Mouse (Mus musculus): ENCODE data around the gene Ror1.

Ror1 gene

DNA sequence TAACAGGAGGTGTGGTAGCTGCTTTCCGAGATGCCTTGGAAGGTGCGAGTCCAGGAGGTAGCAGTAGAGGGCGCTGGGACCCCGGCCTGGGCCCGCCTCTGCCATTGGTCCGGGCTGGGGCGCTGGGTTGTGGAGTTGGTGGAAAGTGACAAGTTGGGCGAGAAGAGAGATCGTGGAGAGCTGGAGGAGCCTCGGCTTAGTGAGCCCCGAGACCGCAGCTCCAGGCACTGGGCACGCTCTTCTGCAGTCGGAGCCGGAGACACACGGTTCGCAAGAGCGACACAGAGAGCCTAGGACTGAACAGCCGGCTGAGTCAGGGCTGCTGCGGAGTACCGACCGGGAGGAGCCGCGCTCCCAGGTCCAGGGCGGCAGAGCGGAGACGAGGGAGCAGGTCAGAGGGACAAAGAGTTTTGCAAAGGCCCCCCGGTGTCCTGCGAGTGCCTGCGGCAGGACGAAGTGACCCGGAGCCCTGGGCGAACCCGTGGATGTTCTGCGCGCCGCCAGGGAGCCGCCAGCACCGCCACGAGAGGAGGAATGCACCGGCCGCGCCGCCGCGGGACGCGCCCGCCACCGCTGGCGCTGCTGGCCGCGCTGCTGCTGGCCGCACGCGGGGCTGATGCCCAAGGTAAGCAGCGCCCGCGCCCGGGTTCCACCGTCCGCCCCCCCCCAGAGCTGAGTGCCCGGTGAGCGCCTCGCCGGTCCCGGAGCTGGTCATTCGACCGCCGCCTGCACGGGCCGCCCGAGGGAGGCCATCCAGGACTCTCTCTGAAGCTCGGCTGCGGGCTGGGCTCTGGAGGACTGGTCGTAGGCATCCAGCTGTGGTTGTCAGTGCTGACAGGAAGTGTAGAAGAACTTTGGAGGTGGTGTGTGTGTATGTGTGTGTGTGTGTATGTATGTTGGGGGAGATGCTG lies at the start of gene Ror1:
Ror1 (plus strand) TSS at position 107 of the 911 bp plus-strand sequence.
- DNase-seq, result peak; percentile 78

DNA sequence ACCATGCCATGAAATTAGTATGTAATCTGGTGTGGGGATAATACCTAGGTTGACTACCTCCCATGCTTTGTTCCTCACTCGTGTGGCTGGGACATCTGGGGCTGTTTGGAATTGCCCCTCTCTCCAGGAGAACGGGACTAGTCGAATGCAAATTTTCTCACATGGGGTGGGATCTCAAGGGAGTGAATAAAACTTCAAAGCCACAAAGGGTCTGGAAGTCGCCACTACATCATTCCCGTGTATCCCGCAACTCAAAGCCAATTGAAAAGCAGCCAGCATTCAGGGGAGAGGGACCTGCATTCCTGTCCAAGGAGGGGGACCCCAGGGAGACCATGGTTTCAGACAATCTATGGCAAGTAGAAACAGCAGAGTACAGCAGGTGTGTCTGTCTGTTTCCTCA lies 48.5 kb upstream of the Ror1 start:
- no peak for DNase-seq

DNA sequence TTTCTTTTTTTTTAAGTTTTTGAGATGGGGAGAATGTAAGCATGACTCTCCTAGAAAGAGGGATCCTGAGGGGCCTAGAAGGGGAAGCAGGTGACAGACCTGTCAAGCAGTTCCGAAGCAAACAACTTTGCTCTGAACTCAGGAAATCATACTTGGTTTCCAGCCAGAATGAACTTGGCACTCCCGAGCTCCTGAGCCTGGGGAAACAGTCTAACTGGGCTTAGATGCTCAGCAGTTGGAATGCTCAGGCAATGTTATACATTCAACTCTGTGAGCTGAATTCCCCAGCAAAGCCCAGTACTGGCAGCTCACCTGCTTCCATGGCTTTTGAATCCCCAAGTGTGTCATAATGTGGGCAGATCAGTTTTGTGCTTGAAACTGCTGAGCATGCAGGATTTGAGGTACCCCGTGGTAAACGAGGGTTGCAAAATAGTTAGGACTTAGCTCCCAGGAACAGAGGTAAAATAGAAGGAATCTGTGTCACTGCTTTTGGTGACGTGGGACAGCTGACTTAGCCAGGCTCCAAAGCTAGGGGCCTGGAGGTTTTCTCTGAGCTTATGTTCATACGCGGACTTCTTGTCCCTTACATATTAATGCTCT lies 47.1 kb upstream of the Ror1 start:
- DNase-seq, result no peak

DNA sequence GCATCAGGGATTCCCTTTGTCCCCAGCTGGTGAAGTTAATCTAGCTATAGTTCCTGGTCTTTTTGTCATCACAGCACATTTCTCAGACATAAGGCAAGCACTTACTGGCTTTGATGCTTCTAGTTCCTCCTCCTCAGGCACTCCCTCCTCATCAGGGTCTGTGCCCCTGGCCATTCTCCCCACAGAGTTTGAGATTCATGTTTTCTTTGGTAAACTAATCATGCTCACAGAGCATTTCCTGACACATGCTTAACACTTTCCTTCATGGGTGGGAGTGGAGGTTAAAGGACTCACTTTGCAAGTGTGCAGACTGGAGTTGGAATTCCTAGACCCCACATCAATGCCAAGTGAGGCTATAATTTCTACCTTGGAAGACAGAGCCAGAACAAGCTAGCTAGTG lies 43.8 kb upstream of the Ror1 start:
- DNase-seq, result no peak

DNA sequence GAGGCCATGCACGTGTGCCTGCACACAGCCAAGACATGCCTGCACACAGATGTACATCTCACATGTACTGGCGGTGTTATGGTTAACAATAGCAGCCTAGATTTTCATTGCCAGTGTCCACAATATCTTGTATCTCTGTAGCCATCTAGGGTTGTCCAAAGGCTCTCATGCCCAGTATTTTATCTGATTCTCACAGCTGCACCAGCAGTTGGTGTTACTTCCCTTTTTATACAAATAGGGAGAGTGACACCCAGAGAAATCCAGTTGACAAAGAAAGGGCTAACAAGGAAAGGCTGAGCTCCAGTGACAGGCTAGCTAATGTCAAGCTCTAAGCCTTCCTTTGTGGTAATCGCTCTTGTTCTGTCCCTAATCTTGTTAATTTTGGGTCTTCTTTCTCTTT lies 43.3 kb upstream of the Ror1 start:
- no peak for DNase-seq

DNA sequence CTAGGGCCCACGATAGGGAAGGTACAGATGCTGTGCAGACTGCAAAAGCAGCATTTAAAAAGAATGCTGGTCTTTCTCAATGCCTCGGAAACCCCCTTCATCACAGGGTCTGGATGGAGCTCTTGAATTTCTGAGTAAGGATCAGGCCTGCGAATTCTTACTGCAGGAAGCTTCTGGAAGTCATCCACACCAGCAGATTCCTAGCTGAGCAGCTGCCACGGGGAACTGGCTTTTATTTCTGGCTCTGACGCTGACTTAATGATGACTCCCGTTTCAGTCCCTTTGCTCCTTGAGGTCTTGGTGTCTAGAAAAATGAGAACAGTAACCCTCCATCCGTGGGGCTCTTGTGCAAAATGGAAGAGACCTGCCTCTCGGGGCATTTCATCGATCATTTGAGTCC lies 39.5 kb upstream of the Ror1 start:
- peak; percentile 3 for DNase-seq

DNA sequence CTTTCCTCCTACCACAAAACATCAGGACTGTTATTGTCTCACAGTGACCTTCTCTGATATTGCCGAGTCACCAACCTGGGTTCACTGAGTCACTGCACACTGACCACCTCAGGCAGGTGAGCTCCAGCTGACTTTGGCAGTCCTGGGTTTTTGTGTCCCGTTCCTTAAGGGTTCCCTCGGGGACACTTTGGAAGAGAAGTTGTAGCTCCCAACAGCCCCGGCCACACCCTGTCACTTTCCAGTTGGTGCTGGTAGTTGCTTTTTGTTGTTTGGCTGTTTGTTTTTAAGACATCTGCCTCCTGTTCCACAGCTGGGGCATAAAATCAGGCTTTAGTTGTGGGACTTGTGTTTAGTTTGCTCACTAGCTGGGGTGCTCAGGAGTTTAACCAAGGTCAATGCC lies 39.1 kb upstream of the Ror1 start:
- no peak for DNase-seq

DNA sequence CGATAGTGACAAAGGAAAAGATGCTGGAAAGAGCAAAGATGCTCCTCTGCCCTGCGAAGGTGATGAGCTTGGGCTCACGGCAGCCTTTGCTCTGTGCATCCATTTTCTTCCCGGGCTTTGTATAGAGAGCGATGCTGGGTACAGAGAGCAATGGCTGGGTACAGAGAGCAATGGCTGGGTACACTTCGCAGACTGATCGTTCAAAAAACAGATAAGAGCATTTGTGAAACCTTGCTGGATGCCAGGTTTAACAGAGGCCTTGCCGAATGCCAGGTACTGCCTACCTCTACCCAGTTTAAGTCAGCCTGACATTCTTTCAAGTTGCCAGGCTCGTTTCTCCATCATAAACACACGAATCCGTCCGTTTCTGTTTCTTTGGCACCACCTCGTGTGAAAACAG lies 38.2 kb upstream of the Ror1 start:
- DNase-seq, result no peak

DNA sequence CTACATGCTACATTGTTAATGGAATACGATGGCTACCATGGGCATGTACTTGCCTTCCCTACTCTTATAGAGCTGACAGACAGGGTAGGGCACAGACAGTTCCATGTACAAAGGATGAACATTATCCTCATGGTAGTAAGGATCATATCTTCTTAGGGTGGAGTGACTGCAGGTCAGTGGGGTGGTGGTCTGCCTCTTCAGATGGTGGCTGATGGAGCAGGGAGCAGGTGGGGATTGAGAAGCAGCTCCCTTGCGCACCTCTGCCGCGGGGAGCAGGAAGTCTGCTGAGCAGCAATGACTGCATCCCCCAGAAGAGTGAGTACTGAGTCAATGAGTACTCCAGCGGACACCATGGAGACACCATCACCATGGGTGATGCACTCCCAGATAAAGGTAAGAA lies 37.0 kb upstream of the Ror1 start:
- DNase-seq, result no peak

DNA sequence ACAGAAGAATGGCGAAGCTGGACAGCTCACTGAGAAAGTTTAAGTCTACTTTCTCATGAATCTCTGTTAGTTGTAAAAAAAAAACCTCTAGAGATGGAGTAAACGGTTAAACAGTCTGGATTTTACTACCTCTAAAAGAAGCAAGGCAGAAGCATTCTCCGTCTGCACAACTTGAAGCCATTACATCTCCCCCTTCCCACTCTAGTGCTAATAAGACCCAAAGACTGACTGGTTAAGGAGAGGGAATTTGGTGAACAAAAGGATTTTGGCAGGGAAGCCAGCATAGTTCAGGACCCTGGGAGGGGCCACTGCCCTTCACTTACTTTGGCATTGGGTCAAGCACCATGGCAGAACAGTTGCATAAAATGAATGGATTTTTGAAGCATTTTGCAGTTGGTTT lies 35.8 kb upstream of the Ror1 start:
- DNase-seq, result no peak

DNA sequence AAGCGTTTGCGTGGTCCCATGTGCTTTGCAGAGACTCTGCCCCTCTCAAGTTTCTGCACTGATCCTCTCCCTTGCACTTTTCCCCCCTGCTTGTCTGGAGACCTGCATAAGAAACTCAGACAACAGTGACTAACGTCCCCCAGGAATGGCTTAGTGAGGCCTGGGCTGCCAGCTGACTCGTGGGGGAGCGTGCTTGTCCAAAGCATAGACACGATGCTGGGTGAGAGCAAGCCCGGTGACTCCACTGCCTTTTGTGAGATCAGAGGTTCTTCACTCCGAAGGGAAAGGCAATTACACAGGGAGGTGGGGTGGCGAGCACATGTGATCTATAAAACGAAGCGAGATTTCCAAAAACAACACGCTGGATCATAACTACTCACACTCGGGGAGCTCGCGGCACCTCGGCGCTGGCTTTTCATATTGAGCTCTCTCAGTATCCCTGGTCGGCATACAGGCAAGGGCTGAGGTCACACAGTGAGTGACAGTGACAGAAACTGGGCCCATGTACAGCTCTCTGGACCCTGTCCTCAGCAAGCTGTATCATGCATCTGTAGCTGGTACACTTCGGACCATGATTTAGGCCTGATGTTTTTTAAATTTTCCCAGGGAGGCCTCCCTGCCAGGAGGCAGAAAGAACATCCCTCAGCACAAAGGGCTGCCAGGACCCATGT lies 34.1 kb upstream of the Ror1 start:
- DNase-seq, result no peak

DNA sequence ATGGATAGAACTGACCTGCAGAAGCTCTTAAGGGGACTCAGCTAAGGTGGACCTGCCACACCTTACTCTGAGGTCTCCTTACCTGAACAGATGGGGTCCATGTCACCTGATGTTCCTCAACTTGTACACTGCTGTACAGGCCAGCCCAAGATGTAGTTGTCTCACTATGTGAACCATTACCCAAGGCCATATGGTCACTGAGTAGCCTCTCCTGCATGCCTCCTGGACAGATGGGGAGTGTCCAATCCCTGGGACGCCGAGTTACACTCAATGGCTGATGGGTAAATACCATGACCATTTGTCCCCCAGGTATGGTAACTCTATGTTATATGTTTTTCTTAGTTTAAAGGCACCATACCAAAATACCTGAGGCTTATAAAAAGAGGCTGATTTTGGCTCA lies 29.9 kb upstream of the Ror1 start:
- no peak for DNase-seq

DNA sequence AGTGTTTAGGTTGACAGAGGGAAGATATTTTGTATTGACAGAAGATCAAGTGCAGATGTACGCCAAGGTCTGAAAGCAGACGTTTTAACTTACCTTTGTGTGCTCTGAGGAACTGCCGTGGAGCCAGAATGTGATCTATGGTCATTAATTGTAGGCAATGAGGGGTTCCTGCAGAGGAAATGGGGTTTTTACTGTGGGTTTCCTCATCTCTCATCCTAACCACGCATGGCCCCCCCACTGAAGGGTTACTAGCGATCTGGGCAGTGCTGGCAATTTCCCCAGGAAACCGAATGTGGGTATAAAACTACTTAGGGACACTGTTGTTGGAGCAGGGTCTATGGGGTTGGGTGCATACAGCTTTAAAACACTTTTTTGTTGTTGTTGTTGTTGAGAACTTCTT lies 25.5 kb upstream of the Ror1 start:
- DNase-seq, result no peak

DNA sequence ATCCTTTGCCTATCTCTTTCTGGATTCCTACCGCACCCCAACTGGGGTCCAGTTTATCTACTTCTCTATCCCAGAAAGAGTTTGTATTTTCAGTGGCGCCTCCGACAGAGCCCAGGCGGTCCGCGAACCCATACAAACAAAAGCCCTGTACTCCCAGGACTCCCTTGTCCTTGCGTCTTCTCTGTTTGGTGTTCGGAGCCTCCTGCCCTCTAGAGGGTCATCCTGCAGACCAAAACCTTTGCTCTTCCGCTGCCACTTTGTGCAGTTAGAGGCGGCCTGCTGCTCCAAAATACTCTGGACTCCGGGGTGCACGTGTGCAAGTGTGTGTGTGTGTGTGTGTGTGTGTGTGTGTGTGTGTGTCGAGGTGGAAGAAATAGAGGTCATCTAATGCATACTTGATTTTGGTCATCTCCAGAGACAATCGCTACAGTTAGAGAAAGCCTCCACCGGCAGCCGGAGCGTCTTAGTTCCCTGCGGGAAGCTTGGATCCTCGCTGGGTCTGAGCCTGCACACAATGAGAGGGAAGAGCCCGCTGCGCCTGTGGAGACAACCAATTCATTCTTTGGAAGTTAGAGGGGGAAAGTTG lies 1.1 kb downstream of the Ror1 start:
- DNase-seq, result no peak

DNA sequence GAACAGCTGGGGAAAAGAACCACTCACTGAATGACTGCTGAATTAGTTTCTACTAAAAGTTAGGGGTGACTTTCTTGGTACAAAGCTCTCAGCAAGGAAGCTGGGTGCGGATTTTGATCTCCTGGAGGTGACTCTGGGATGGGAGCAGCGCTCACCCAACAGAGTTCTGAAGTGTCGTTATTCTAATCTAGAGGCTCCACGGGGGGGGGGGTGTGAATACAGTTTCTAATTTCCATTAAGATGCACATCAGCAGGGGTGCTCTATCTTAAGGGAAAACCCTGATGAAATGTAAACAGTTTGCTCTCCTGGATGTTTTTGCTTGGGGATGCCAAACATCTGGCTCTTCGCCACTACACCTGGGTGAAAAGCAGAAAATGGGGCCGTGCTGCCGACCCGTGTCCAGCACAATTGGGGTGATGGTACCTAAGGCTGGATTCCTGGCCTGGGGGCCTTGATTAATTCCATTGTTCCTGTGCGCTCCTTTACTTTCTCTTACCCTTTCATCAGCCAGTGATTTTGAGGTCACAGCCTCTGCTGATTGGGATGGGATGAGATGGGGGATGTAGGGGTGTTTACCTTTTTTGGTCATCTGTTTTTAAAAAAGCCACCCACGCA lies 1.9 kb downstream of the Ror1 start:
- DNase-seq, result no peak

DNA sequence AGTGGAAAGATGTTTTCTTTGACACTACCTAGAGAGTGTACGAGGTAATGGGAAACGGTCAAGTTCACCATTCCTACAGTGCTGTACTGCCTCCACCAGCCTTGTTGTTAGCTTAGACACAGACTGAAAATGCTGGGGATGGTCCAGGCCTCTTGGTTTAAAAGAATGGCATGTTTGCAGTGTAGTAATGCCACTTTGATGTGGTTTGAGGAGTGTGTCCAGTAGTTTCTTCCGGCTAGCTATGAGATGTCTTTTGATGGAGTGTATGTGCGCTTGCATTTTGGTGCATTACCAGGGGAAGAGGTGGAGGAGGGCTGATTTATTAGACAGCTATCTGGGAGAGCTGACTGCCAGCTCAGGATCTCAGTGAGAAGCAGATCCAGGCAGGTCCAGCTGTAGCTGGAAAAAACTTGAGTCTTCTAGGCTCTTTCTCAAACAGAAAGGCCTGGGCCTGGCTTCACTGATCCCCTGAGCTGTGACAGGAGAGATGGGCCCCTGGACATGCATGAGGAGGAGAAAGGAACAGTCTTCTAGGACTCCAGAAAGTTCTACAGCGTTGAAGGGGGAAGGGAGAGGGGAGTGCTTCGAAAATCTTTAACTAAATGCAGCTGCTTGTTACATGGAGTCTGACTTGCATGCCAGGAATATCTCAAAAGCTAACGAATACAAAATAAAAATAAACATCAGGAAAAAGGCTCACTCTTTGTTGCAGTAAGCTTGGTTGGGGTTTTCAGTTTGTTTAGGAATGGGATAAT lies 5.7 kb downstream of the Ror1 start:
- no peak for DNase-seq

DNA sequence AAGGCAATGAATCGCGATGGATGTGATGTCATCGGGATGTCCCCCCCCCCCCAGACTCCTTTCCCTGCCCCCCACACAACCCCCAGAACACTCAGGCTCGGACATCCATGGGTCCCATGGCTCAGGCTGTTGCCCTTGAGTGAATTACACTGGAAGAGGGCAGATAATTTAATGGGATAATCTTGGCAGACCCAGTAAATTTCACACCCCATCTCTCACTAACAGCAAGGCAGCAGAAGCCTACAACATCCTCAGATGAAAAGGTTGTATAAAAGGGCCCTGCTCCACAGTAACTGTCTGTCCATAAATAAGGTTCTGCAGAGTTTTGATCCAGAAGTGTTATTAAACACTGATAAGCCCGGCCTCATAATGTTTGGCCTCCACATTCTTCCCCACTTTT lies 6.3 kb downstream of the Ror1 start:
- DNase-seq, result no peak

DNA sequence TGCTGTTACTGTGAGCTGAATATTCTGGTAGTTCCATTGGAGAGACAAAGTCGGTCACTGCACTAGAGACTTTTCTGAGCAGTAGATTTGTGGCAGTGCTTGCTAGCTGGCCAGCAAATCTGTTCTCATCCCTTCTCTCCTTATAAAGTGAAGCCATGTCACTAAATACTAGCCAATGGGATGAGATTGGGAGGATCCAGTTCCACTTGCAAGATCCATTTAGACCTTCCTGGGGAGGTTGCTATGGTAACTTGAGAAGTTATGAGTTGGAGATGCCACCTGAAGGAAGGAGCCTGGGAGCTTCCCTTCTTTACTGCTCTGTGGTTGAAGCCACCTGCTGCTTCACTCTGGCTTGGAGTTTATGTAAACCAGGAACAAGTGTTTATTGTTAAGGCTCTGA lies 8.7 kb downstream of the Ror1 start:
- no peak for DNase-seq

DNA sequence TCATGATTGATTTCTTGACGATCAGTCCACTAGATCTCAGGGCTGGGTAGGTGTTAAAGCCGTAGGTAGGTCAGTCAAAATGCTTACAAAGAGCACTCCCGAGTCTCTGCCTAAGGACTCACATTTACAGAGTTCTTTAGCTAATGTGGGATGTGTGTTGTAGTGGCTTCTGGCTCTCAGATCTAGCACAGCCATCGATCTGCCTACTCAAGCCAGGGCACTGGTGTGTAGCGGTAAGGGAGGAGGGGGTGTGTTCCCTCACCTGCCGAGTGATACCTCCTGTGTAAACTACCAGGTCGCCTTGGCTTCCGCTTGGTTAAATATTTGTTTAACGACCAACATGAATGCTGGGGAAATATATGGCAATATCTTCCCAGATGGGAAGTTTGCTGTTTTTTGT lies 12.0 kb downstream of the Ror1 start:
- DNase-seq, result no peak

DNA sequence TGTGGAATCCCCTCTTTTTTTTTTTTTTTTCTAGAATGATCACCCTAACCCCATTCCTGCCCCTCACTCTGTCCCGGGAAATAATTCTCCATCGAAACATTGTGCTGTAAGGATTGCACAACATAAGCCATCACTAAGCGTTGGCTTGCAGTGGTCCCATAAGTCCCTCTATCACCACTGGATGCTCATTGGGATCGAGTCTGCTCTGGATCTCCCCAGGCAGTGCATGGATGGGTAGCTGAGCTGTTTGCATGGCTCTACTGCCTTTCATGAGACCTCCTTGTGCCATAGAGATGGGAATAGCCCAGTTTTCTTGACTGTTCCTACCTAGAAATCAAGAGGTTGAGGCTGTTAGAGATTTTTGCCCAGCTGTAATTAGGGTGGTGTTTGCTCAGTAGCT lies 13.0 kb downstream of the Ror1 start:
- no peak for DNase-seq

DNA sequence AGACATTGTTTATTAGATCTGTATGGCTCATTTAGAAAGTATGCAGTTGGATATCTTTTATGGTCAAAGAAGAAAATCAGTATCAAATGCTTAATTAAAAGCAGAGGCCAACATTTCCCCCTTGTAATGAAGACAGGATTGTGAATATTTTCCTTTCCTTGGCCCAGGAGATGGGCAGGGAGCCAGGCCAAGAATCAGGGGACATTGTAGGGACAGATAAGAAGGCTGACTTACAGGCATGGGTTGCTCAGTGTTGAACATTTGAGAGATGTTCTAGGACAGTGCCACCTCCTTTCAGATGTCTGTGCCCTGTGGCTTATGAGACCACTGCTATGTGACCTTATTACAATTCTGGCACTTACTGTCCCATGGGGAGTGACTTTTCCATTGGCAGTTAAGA lies 18.6 kb downstream of the Ror1 start:
- no peak for DNase-seq

DNA sequence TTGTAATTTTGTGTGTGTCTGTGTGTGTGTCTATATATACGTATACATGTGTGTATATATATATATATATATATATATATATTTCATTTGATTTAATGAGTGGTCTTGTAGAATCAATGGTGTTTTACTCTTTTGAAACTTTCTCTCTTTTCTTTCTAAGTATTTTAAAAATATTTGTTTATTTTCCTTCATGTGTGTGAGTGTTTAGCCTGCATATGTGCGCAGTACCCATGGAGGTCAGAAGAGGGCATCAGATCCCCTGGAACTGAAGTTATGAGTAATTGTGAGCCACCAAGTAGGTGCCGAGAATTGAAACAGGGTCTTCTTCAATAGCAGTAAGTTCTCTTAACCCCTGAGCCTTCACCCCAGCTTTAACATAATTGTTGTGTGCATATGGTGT lies 20.8 kb downstream of the Ror1 start:
- DNase-seq, result no peak

DNA sequence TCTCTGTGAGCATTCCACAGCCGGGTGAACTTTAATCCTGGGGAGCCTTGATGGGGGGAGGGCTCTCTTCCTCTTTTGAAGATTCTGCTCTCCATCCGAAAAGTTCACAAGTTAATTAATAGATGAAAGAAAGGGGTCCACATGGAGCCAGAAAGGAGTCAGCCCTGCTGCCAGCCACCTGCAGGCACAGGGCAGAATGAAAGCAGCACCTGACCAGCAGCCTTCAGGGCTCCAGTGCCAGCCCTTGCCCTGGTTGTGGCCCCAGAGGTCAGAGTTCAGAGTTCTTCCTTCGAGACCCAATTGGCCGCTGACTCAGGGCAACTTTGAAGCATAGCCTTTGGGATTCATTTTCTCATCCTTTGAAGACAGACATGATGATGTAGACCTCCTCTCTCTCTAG lies 23.1 kb downstream of the Ror1 start:
- DNase-seq, result no peak

Data from layer of hippocampus, adult 9-11 months (tissue).